Mouse (Mus musculus) kidney, postnatal 14 days (tissue): ENCODE measurements around the gene Hyou1.
"Not testable (repeated sequence)": the region's sequence is repeated elsewhere in the genome, so short reads cannot be mapped to it uniquely, and the experiment has no call there.

ENCODE experiments used
- DNase-seq: peaks from one replicate; pipeline ENCODE4 v3.0.0; 2022; ENCODE audit warnings: mixed read lengths

Hyou1 gene

GRCm38 (mm10) chr9:44406906-44407751 is 27.8 kb downstream of the Hyou1 start, which contains the start of the genes Rps25 and Trappc4:
Gene Rps25 (plus strand): TSS chr9:44407139.
Gene Trappc4 (minus strand): TSS chr9:44407600.
- peak; percentile 95 for DNase-seq

GRCm38 (mm10) chr9:44407752-44408097 is 28.4 kb downstream of the Hyou1 start:
- DNase-seq = no peak

GRCm38 (mm10) chr9:44408693-44409092 is 29.4 kb downstream of the Hyou1 start:
- not testable (repeated sequence) for DNase-seq

GRCm38 (mm10) chr9:44410647-44411336 is 31.5 kb downstream of the Hyou1 start:
- DNase-seq = no peak

GRCm38 (mm10) chr9:44411601-44412130 is 32.4 kb downstream of the Hyou1 start:
- no peak for DNase-seq

GRCm38 (mm10) chr9:44412306-44412705 is 33.0 kb downstream of the Hyou1 start:
- DNase-seq = no peak

- DNase-seq = no peak
Observed at GRCm38 (mm10) chr9:44412781-44413180, 33.5 kb downstream of the Hyou1 start.

GRCm38 (mm10) chr9:44417156-44417891 is 38.0 kb downstream of the Hyou1 start:
- no peak for DNase-seq

GRCm38 (mm10) chr9:44417892-44418363 is 38.6 kb downstream of the Hyou1 start:
- peak; percentile 96 for DNase-seq

- no peak for DNase-seq
Observed at GRCm38 (mm10) chr9:44418519-44419385, 39.5 kb downstream of the Hyou1 start, which contains the start of gene Ccdc84. Gene Ccdc84 (minus strand): TSS chr9:44418569.

- DNase-seq = not testable (repeated sequence)
Observed at GRCm38 (mm10) chr9:44419730-44420129, 40.4 kb downstream of the Hyou1 start.

GRCm38 (mm10) chr9:44420280-44420898 is 41.1 kb downstream of the Hyou1 start:
- DNase-seq = no peak

- DNase-seq = no peak
Observed at GRCm38 (mm10) chr9:44423576-44423975, 44.3 kb downstream of the Hyou1 start.

- no peak for DNase-seq
Observed at GRCm38 (mm10) chr9:44432577-44433185, 53.4 kb downstream of the Hyou1 start.

GRCm38 (mm10) chr9:44435747-44436146 is 56.5 kb downstream of the Hyou1 start:
- DNase-seq = no peak

GRCm38 (mm10) chr9:44440961-44441360 is 61.7 kb downstream of the Hyou1 start, which contains the start of gene Foxr1:
Gene Foxr1 (minus strand): TSS chr9:44441136.
- no peak for DNase-seq
